Mouse (Mus musculus) limb, embryonic 10.5 days (tissue): Measurements from ENCODE around the gene Sash3. TPM values are rescaled to one million over a fixed set of nuclear protein-coding genes. Genes with fewer than 3 reads are reported as not detected.

Source experiments
- DNase-seq: peaks from one replicate; pipeline ENCODE4 v3.0.0-alpha.2; 2017; ENCODE audit warnings: low spot score
- H3K27ac ChIP-seq: fragments of 300-500 bp; sonication (generic); 2 replicates; pipeline ENCODE4 v1.5.1; 2016; ENCODE audit warnings: mild to moderate bottlenecking
- H3K27me3 ChIP-seq: fragments of 300-500 bp; sonication (generic); 2 replicates; pipeline ENCODE4 v1.6.1; 2016; ENCODE audit warnings: low read depth, mild to moderate bottlenecking; ENCODE audit not compliant: poor library complexity, severe bottlenecking
- H3K36me3 ChIP-seq: fragments of 300-500 bp; sonication (generic); 2 replicates; pipeline ENCODE4 v1.6.1; 2016; ENCODE audit warnings: mild to moderate bottlenecking, moderate library complexity
- H3K4me1 ChIP-seq: fragments of 300-500 bp; sonication (generic); 2 replicates; pipeline ENCODE4 v1.6.1; 2016
- H3K4me3 ChIP-seq: fragments of 300-500 bp; sonication (generic); 2 replicates; pipeline ENCODE4 v1.5.1; 2016; ENCODE audit warnings: mild to moderate bottlenecking, moderate library complexity
- H3K9me3 ChIP-seq: fragments of 300-500 bp; sonication (generic); replicated peaks from 2 replicates; pipeline ENCODE4 v1.6.1; 2016; ENCODE audit warnings: mild to moderate bottlenecking
- WGBS: fragments of 180-500 bp; shearing (Covaris S2); methylation state at CpG from one replicate; pipeline ENCODE4 v1.1.7; 2016; 5-methylcytosine and 5-hydroxymethylcytosine counted together
- polyA plus RNA-seq: library from polyadenylated mRNA; unstranded; fragments of >200 nt; fragmentation: Nextera tagmentation; extraction: Ambion mirVana; gene quantifications from 2 replicates; pipeline ENCODE4 v1.2.1, GENCODE M21; 2016

The Sash3 gene
- polyA plus RNA-seq, 1 experiment from 2014 or later: 0.75 TPM

DNA sequence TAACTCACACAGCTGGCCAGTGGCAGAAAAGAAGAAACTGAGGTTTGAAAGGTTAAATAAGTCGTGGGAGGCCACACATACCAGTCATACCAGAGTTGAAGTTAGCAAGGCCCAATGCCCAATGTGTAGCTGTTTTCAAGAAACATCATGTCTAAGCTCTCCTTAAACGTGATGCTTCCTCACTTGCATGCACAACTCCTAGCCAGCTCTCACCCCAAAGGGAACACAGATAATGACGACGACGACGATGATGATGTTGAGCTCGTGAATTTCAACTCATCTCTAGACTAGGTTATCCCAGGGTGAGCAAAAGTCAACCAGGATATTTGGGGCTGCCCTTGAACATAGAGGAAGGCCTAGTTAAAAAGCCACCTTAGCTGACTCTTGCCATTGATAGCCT lies 5.9 kb downstream of the Sash3 start:
- WGBS: 85% methylated on average over 7 of the region's 7 CpGs
- Histone ChIP-seq H3K4me3 (no peak overlapping the region), H3K27ac (no peak overlapping the region), H3K27me3 (peaks cover 6% of the 10 kb centered on the region), H3K9me3 (no peaks in the 10 kb centered on the region), H3K36me3 (no peaks in the 10 kb centered on the region), H3K4me1 (no peaks in the 10 kb centered on the region)
- DNase-seq: no peak

DNA sequence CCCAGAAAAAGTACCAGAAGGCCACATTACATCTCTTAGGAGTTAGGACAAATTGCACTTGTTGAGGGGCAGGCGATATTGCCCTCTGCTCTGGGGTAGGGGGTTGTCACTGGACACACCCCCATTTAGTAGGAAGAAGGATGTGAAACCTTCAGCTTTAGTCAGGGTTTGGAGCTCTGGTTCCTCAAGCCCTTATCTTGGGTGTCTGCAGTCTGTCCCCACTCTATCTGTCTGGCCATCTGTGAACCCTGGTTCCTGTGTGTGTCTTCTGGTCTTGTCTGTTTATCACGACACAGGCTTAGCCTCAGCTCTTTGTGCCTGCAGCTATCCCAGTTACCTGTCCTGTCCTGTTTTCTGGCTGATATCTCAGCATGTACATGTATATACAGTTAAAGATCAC lies 7.2 kb downstream of the Sash3 start:
- no peak overlapping the region for H3K27ac ChIP-seq
- 81% methylated on average over 2 of the region's 2 CpGs for WGBS

DNA sequence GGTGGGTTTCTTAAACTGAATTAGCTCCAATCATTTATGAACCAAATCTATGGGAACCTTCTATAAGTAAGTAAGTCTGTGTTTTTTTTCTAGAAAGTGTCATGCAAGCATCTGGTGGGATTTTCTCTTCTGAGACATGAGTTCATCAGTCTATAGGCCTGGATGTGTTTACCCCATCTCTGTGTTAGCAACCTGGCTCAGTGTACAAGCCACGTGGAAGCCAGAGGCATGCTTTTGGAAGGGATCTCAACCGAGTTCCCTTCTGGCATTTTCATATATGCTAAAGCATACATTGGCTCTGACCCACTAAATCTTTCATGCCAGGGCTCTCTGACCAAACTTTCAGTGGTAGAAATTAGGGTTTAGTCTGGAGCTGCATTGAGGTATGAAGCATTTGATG lies 7.7 kb downstream of the Sash3 start:
- peaks cover 6% of the 10 kb centered on the region for H3K27me3 ChIP-seq

More for the DNA sequence above, 7.2 kb downstream of the Sash3 start:
- Histone ChIP-seq H3K4me3 (no peak overlapping the region), H3K9me3 (no peaks in the 10 kb centered on the region), H3K36me3 (no peaks in the 10 kb centered on the region), H3K4me1 (no peaks in the 10 kb centered on the region), H3K27me3 (peaks cover 6% of the 10 kb centered on the region)
- DNase-seq: no peak

DNA sequence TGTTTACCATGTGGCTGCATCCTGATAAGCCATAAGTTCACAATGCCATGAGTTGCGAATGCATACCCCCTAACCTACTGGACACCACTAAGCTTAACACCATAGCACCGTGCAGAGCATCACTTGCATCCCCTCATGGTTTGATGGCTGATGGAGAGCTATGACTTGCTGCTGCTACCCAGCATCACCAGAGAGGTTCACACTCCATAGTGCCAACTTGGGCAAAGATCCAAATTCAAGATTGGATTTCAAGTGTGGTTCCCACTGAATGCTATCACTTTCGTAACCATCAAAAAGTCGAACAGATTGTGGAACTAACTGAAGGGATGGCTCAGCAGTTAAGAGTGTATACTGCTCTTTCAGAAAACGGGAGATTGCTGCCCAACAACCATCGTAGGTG lies 9.3 kb downstream of the Sash3 start:
- DNase-seq: no peak
- 93% methylated on average over 6 of the region's 6 CpGs for WGBS
- Histone ChIP-seq H3K9me3 (no peaks in the 10 kb centered on the region), H3K36me3 (no peaks in the 10 kb centered on the region), H3K27ac (no peak overlapping the region), H3K27me3 (peaks cover 16% of the 10 kb centered on the region), H3K4me1 (no peaks in the 10 kb centered on the region), H3K4me3 (no peak overlapping the region)

More for the DNA sequence above, 7.7 kb downstream of the Sash3 start:
- Histone ChIP-seq H3K4me1 (no peaks in the 10 kb centered on the region), H3K36me3 (no peaks in the 10 kb centered on the region), H3K9me3 (no peaks in the 10 kb centered on the region), H3K27ac (no peak overlapping the region), H3K4me3 (no peak overlapping the region)
- WGBS: 68% methylated on average over 2 of the region's 2 CpGs
- no peak for DNase-seq

DNA sequence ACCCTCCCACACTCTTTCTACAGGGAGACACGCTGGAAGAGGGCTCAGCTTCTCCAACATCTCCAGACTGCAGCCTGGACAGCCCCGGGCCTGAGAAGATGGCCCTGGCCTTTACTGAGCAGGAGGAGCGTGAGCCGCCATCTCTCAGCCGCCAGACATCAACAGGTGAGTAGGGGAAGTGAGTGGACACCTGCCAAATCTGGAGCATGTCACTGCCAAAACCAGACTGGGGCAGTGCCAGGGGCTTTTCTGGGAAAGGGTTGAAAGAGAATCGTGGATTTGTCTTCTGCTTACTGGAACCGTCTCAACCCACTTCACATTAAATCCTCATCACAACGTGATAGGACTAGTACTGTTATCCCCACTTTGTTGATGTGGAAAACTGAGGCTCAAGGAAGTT lies 11.2 kb downstream of the Sash3 start:
- H3K9me3 ChIP-seq: no peaks in the 10 kb centered on the region
- DNase-seq: no peak
- WGBS: 91% methylated on average over 8 of the region's 8 CpGs
- H3K27ac ChIP-seq: no peak overlapping the region
- no peaks in the 10 kb centered on the region for H3K4me1 ChIP-seq
- no peaks in the 10 kb centered on the region for H3K36me3 ChIP-seq
- H3K4me3 ChIP-seq: no peak overlapping the region
- H3K27me3 ChIP-seq: peaks cover 18% of the 10 kb centered on the region

DNA sequence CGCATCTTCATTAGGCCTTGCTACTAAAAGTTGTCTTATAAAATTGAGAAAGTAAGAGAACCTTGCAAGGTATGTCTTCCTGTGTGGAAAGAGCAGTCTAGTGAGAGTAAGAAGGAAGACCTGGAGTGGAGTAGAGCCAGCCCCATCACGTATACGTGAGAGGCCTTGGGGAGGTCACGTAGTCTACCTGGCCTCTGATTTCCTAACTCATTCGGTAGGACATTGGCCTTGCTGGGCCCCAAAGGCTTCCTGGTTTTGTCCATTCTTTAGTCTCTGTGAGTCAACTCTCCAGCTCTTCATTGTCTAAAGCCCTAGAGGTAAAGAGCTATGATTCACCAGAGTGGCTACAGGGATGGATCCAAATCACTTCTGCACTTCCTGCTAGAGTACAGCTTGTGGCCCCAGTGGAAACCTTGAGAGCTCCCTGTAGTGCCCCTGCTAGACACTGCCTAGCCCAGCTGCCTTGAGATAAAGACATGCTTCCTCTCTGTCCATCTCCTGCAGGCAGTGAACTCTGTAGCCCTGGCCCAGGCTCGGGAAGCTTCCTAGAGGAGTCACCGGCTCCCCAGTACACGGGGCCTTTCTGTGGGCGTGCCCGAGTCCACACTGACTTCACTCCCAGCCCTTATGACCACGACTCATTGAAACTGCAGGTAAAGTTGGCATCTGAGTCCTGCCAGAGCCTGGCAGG lies 12.1 kb downstream of the Sash3 start:
- Histone ChIP-seq H3K27ac (no peak overlapping the region), H3K4me1 (no peaks in the 10 kb centered on the region), H3K9me3 (no peaks in the 10 kb centered on the region), H3K4me3 (no peak overlapping the region), H3K27me3 (peaks cover 18% of the 10 kb centered on the region), H3K36me3 (no peaks in the 10 kb centered on the region)
- no peak for DNase-seq
- WGBS: 90% methylated on average over 11 of the region's 11 CpGs

DNA sequence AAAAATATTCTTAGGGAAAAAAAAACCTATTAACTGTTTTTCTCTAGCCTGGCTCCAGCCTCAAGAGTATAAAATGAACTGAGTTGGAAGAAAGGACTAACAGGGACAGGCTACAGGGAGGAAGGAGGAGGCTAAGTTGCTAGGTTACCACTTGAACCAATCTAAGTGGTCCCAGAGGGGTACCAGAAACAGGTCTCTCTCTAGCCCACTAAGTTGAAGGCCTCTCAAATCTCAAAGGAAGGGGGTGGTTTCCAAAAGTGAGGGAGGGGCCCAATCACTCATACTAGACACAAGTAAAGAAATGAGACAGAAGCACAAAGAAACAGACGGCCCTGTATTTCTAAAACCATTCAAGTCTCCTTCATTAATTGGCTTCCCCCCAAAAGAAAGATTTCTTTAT lies 23.7 kb downstream of the Sash3 start:
- Histone ChIP-seq H3K9me3 (no peaks in the 10 kb centered on the region), H3K4me3 (no peak overlapping the region), H3K4me1 (no peaks in the 10 kb centered on the region), H3K27ac (no peak overlapping the region), H3K36me3 (peaks cover 11% of the 10 kb centered on the region), H3K27me3 (no peaks in the 10 kb centered on the region)
- 83% methylated on average over 1 of the region's 1 CpGs for WGBS
- DNase-seq: no peak

DNA sequence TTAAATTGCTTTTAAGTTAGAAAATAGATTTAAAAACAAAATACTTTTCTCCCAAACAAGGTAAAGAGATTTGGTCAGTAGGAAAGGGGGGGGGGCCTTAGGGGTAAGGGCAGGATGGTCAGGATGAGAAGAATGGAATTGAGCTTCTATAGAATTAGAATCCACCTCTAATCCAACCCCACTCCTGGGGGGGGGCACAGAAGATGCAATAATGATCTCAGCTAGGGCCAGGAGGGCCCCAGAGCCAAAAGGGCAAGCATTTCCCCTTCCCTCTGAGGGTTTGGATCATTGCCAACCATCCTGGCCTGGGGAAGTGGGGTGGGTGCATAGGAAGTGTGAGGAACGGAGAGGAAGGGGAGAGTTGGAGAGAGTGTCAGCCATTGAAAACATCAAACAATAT lies 24.1 kb downstream of the Sash3 start:
- H3K36me3 ChIP-seq: peaks cover 16% of the 10 kb centered on the region
- WGBS: 69% methylated on average over 1 of the region's 1 CpGs
- DNase-seq: no peak
- no peak overlapping the region for H3K4me3 ChIP-seq
- no peaks in the 10 kb centered on the region for H3K9me3 ChIP-seq
- no peaks in the 10 kb centered on the region for H3K27me3 ChIP-seq
- H3K4me1 ChIP-seq: no peaks in the 10 kb centered on the region
- H3K27ac ChIP-seq: no peak overlapping the region

DNA sequence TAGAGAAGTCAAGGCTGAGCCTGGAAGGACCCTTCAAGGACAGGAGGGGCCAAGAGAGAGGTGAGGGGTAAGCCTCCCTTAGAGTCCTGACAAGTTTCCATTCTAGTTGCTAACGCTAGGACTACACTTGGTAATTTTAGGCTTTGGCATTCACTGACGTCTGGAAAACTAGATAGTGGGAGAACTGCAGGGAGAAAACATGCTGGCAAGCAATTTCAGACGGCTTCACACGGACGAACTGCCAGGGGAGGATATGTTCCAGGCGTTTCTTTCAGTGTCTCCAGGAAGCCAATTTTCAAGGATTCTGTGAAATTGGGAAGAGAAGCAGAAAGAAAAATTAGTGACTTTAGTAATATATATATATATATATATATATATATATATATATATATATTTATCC lies 35.6 kb downstream of the Sash3 start:
- no peak overlapping the region for H3K27ac ChIP-seq
- DNase-seq: no peak
- 0 out of 2 replicates have a peak, but pooled peaks cover 4% of the 10 kb centered on the region for H3K27me3 ChIP-seq
- no peaks in the 10 kb centered on the region for H3K4me1 ChIP-seq
- WGBS: 85% methylated on average over 6 of the region's 6 CpGs
- no peak overlapping the region for H3K4me3 ChIP-seq
- H3K36me3 ChIP-seq: peaks cover 12% of the 10 kb centered on the region
- H3K9me3 ChIP-seq: no peaks in the 10 kb centered on the region

DNA sequence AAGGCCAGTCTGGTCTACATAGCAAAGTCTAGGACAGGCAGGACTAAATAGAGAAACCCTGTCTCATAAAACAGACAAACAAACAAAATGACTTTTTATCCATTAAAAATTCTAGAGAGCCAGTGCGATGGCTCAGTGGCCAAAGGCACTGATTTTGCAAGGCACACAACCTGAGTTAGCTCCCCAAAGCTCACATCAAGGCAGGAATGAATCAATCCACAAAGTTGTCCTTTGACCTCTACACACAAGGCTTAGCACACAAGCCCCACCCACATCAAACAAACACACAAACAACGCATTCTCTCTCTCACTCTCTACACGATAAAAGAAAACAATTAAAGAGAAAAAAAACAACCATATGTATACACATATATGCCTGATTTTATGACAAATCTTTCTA lies 38.5 kb downstream of the Sash3 start:
- DNase-seq: no peak
- Histone ChIP-seq H3K36me3 (peaks cover 10% of the 10 kb centered on the region), H3K27ac (no peak overlapping the region), H3K9me3 (no peaks in the 10 kb centered on the region), H3K27me3 (no peaks in the 10 kb centered on the region), H3K4me3 (no peak overlapping the region), H3K4me1 (no peaks in the 10 kb centered on the region)
- 91% methylated on average over 3 of the region's 3 CpGs for WGBS

DNA sequence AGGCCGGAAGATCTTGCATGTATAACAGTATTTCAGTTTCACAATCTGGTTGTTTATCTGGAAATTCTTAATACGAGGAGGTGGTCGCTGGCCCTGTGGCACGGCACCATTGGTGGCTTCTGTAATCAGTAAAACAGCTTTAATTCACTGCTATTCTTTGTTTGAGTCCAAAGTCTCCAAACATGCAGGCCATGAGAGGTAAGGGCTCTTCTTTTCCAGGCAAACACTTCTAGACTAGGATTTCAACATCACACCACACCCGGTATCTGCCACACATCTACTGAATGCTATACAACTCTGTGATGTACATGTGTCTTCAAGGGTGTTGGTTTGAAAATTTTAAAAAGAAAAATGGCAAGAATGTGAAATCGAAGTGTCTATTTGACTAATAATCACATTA lies 45.0 kb downstream of the Sash3 start:
- Histone ChIP-seq H3K9me3 (no peaks in the 10 kb centered on the region), H3K27ac (no peak overlapping the region), H3K4me3 (no peak overlapping the region), H3K4me1 (no peaks in the 10 kb centered on the region), H3K36me3 (peaks cover 20% of the 10 kb centered on the region), H3K27me3 (no peaks in the 10 kb centered on the region)
- DNase-seq: no peak
- WGBS: 90% methylated on average over 6 of the region's 6 CpGs

DNA sequence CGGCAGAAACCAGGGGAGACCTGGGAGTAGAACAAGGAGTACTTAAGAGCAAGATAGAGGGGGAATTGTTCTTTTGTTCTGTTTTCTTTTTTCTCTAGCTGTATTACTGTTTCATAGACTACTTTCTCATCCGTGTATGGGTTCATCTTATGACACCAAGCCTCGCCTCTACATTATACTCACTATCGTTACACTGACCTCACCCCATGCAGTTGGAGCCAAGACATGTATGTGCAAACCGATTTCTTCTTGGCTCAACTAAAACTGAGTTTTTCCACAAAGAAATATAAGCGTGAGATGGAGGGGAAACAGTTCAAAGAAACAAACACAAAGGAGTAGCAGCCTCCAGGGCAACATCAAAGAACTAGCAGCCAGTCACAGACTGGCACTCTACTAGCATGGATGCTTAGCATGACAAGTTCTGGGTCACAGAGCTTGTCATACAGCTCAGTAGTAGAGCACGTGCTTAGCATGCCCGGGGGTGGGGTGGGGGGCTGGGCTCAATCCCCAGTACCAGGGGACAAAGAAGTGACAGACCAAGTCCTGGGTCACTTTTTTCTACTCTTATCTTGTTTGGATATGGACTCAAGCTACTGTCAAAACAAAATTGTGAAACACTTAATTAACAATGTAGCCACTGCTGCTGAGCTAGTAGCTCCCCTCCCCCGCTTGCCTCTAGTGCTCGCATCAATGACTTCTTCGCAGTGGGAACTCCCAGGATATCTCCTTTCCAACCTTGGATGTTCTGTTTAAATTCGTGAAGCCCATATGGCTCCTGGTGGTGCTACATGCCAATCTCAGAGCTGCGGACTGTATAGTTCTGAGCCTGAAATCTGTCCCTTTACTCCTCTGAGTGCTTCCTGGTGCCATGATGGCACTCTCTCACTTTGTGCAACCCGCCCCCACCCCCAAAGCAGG lies 47.3 kb downstream of the Sash3 start:
- Histone ChIP-seq H3K27me3 (no peaks in the 10 kb centered on the region), H3K36me3 (peaks cover 20% of the 10 kb centered on the region)
- WGBS: 87% methylated on average over 14 of the region's 14 CpGs

DNA sequence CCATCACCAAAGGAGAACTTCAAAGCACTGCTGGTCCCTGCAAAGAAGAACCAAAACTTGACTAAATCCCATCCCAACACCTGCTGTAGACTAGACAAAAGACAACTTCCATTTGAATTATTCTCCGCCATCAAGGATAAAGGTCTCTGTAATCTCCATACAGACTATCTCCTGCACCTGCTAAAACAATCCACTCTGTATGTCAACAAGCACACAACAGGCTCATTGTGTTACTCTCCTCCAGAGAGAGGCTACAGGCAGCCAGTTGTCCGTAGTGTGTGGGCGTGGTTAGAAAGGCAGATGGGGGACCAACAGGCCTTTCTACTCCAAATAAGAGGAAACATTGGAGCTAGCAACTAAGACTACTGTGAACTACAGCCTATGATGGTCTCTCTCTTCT lies 51.6 kb downstream of the Sash3 start:
- H3K4me3 ChIP-seq: no peak overlapping the region
- H3K36me3 ChIP-seq: 0 out of 2 replicates have a peak, but pooled peaks cover 11% of the 10 kb centered on the region
- no peaks in the 10 kb centered on the region for H3K4me1 ChIP-seq
- no peak for DNase-seq
- H3K27me3 ChIP-seq: no peaks in the 10 kb centered on the region
- 94% methylated on average over 3 of the region's 3 CpGs for WGBS
- no peak overlapping the region for H3K27ac ChIP-seq
- H3K9me3 ChIP-seq: no peaks in the 10 kb centered on the region

More for the DNA sequence above, 47.3 kb downstream of the Sash3 start:
- H3K27ac ChIP-seq: no peak overlapping the region
- H3K4me1 ChIP-seq: no peaks in the 10 kb centered on the region
- no peaks in the 10 kb centered on the region for H3K9me3 ChIP-seq
- H3K4me3 ChIP-seq: no peak overlapping the region
- no peak for DNase-seq
